Mouse (Mus musculus): ENCODE data around the gene 4833439L19Rik.

DNA sequence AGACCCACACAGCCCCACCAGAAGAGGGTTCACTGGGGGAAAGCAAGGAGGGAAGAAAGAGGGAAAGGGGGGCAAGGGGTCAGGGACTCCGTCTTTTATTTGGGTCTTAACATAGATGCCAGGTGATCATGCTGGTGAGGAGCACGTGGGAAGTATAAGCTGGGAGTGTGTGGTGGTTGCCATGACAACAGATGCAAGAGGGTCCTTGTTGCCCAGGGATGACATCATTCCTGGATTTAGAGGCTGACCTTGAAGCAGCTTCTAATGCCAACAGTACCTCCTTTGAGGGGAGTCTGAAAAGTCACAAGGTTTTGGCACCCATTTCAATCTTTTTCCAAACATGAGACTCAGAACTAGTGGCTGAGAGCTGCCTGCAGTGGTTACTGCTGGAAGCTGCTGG lies 6.4 kb upstream of the 4833439L19Rik start:
- TF ChIP-seq CTCF (IDR thresholded peaks at IDR 0.05; ENCODE audit: borderline replicate concordance, insufficient read depth, low read length) (no peak), POLR2A (IDR thresholded peaks at IDR 0.05; ENCODE audit: low read depth, low read length) (no peak)
